Mouse (Mus musculus) lung, postnatal 0 days (tissue): ENCODE data around the gene Gdpgp1.

ENCODE experiments used
- CTCF ChIP-seq: IDR thresholded peaks from 2 replicates; pipeline ENCODE4 v1.5.1; 2016; ENCODE audit warnings: antibody characterized with exemption, mild to moderate bottlenecking
- EP300 ChIP-seq: IDR thresholded peaks from 2 replicates; pipeline ENCODE4 v1.6.1; 2016; ENCODE audit warnings: antibody characterized with exemption, mild to moderate bottlenecking, control low read depth

DNA sequence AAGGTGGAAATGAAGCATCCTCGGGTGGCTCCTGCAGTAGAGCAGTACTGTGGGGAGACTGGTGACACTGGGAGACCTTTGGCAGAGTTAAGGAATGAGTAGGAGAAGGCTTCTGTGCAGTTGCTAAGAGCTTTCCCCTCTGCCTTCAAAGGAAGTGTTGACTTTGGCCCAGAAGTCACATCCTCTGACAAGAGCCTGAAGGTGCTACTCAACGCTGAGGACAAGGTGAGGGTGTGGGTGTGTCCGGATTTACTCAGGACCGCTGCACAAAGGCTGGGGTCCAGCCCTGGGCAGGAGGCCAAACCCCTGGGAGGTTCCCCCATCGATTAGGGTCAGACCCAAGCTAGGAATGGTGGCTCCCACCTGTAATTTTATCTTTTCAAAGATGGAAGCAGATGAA, 51.7 kb downstream of the Gdpgp1 start:
- TF ChIP-seq CTCF (no peak), EP300 (no peak)
